Mouse (Mus musculus): ENCODE data around the gene Efhd1. TPM values are rescaled to one million over a fixed set of nuclear protein-coding genes. Genes with fewer than 3 reads are reported as not detected.
A peak's percentile ranks its signal among the peaks of the same experiment; 100 is the strongest.

The Efhd1 gene
- polyA plus RNA-seq, 1 experiment from 2014 or later: 0.08 TPM

DNA sequence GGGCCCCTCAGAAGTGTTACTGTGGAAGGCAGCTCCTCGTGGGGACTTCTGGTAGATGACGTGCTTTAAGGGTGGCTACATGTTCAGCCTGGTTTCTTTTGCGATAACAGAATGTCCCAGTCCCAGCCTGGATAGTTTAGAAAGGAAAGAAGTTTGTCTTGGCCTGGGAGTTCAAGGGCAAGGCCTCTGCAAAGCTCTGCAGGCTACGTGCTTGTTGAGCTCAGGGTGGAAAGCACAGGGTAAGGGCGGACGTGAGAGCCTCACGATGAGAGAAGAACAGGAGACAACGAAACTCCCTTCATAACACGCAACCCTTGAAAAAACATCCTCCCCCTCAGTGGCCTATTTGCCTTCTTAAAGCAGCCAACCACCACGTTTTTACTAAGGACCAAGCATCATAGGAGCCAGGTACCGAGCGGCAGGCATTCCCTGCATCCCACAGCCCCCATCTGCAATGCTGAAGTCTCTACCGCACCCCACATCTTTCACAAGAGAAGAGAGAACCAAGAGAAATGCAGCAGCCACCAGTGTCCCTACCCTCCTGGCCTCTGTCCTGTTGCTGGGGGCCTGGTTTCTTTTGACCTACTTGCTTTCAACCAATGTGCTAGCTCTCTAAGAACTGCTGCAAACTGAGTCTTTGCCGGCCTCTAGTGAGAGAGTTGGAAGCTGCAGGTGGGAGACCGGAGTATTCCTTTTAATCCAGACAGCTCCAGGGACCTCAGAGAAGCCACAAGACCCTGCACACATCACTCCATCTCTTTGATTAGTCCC, 28.4 kb downstream of the Efhd1 start:
- peak; percentile 29; the same call in 1 of the 2 replicates for ATAC-seq
- no peaks in the 10 kb centered on the region for H3K36me3 ChIP-seq
- no peak overlapping the region for H3K4me2 ChIP-seq (replicated peaks)
- no peaks in the 10 kb centered on the region for H3K27me3 ChIP-seq (replicated peaks)
- H3K9ac ChIP-seq: no peak overlapping the region
- no peaks in the 10 kb centered on the region for H3K9me3 ChIP-seq
- H3K4me1 ChIP-seq (replicated peaks): 0 out of 2 replicates have a peak, but pooled peaks cover 4% of the 10 kb centered on the region
- WGBS: 69% methylated on average over 15 of the region's 15 CpGs
- no peak overlapping the region for H3K4me3 ChIP-seq (replicated peaks)
- no peak overlapping the region for H3K27ac ChIP-seq

DNA sequence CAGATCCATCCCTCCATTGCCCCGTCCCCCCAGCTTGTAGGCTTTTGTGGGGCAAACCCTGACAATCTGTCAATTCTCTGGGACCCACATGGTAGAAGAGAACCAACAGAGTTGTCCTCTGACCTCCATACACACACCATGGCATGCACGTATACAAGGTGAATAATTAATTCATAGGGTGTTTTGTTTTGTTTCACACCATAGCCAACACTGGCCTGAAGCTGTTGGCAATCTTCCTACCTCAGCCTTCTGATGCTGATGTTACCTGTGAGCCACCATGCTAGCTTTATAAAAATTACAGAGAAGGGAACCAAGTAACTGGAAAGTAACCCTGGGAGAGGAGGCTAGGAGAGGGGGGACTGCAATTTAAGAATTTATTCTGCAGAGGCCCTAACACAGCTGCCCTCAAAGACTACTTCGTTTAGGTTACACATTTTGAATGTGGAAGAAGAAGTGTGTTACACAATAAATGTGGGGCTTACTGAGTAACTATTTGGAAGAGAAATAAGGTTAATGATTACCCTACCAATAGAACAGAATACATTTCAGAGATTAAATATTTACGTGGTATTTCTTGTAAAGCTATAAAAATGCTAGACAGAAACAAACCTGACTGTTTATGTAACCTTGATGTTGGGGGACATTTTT, 30.0 kb downstream of the Efhd1 start:
- Histone ChIP-seq H3K4me1 (replicated peaks) (0 out of 2 replicates have a peak, but pooled peaks cover 4% of the 10 kb centered on the region), H3K9me3 (no peaks in the 10 kb centered on the region), H3K4me3 (replicated peaks) (no peak overlapping the region), H3K9ac (no peak overlapping the region), H3K36me3 (no peaks in the 10 kb centered on the region), H3K4me2 (replicated peaks) (no peak overlapping the region), H3K27me3 (replicated peaks) (no peaks in the 10 kb centered on the region), H3K27ac (no peak overlapping the region)
- 55% methylated on average over 4 of the region's 4 CpGs for WGBS
- ATAC-seq: peak; percentile 48; the same call in 1 of the 2 replicates

DNA sequence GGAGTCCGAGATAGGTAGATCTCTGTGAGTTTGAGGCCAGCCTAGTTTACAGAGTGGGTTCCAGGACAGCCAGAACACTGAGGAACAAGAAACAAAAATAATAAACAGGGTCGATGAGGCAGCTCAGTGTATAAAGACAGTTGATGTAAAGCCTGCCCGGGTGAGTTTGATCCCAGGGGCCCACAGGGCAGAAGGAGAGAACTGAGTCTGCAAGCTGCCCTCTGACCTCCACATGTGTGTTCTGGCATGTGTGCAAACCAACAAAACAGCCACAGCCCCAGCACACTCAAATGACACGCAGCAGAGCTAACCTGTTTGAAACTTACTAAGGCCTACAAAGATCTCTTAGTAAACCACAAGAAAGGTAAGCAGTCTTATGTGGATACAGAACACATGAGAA, 30.8 kb downstream of the Efhd1 start:
- H3K4me1 ChIP-seq (replicated peaks): 0 out of 2 replicates have a peak, but pooled peaks cover 4% of the 10 kb centered on the region
- H3K4me2 ChIP-seq (replicated peaks): no peak overlapping the region
- WGBS: 42% methylated on average over 4 of the region's 4 CpGs
- no peaks in the 10 kb centered on the region for H3K27me3 ChIP-seq (replicated peaks)
- H3K27ac ChIP-seq: 0 out of 2 replicates have a peak overlapping the region, but pooled peaks have one; percentile 7
- H3K36me3 ChIP-seq: no peaks in the 10 kb centered on the region
- ATAC-seq: no peak
- H3K9ac ChIP-seq: no peak overlapping the region
- H3K4me3 ChIP-seq (replicated peaks): no peak overlapping the region
- H3K9me3 ChIP-seq: no peaks in the 10 kb centered on the region

DNA sequence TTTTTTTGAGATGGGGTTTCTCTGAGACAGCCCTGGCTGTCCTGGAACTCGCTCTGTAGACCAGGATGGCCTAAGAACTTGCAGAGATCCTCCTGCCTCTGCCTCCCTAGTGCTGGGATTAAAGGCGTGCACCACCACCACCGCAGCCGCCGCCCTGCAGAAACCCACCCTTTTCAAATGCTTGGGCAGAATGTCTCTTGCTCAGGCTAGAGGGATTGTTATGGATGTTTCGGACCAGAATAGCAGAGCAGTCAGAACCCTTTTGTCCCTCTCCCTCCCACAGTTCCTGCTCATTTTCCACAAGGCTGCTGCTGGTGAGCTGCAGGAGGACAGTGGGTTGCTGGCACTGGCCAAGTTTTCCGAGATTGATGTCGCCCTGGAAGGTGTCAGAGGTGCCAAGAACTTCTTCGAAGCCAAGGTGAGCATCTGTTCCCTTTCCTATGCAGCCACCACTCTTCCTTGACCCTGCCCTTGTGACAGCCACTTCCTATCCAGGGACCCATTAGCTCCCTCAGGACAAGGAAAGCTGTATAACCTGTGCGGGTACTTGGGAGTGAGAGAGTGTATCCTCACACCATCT, 33.3 kb downstream of the Efhd1 start:
- H3K4me2 ChIP-seq (replicated peaks): no peak overlapping the region
- H3K27me3 ChIP-seq (replicated peaks): no peaks in the 10 kb centered on the region
- H3K9me3 ChIP-seq: no peaks in the 10 kb centered on the region
- 0 out of 2 replicates have a peak, but pooled peaks cover 4% of the 10 kb centered on the region for H3K4me1 ChIP-seq (replicated peaks)
- H3K4me3 ChIP-seq (replicated peaks): no peak overlapping the region
- no peaks in the 10 kb centered on the region for H3K36me3 ChIP-seq
- no peak overlapping the region for H3K27ac ChIP-seq
- no peak for ATAC-seq
- H3K9ac ChIP-seq: no peak overlapping the region
- WGBS: 86% methylated on average over 10 of the region's 10 CpGs

DNA sequence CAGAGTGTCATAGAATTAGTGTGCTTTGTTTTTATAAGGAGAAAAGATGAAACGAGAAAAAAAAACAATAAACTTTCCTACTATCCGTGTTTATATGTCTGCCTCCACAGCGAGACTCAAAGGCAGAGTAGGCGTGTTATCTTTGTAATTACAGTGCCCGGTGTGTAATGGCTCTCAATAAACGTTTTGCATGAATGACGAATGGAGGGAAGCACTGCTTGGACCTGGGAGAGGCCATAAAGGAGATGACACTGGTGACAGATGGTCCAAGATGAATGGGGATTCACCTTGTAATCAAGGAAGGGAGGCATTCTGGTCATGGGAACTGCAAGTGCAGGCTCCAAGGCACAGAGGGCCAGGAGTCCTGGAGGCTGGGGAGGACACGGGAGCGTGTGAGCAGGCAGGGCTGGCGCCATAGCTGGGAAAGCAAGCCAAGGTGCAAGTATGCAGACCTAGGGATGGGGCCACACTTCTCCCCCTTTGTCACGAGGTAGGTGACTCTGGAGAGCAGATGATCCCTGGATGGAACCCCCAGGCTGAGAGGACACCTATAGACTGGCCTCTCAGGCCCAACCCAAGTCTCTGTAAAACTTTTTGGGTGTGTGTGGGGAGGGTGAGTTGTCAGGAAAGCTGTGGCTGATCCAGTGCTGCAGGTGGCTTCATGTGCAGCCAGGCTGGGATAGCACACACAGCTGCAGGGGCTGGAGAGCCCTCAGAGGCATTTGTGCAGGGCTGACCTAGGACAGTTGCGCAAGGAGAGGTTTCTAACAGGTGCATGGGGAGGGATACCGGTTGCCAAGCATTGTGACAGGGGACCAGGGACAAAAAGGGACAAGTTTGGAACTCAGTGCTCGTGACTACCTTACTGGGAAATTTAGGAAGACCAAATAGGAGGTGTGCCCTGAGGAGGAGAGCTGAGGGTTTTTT, 36.5 kb downstream of the Efhd1 start:
- peak; percentile 50; the same call in 1 of the 2 replicates for ATAC-seq
- H3K36me3 ChIP-seq: no peaks in the 10 kb centered on the region
- H3K4me1 ChIP-seq (replicated peaks): no peaks in the 10 kb centered on the region
- H3K4me3 ChIP-seq (replicated peaks): no peak overlapping the region
- no peaks in the 10 kb centered on the region for H3K27me3 ChIP-seq (replicated peaks)
- no peak overlapping the region for H3K27ac ChIP-seq
- H3K9ac ChIP-seq: no peak overlapping the region
- H3K9me3 ChIP-seq: no peaks in the 10 kb centered on the region
- WGBS: 57% methylated on average over 14 of the region's 14 CpGs
- no peak overlapping the region for H3K4me2 ChIP-seq (replicated peaks)

DNA sequence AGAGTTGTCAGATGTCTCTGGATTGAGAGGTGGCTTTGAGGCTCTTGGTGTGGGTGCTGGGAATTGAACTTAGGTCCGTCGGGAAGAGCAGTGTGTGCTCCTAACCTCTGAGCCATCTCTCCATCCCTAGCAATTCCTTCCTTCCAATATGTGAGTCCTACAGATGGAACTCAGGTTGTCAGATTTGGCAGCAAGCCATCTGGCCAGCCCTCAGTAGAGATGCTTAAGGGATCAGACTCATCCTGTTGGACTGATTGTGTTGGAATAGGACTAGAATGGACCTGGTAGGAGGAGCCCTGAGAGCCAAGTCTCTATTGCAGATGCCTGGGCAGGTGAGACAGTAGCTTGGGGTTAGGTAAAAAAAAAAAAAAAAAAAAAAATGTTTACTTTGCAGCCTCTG, 37.8 kb downstream of the Efhd1 start:
- H3K4me1 ChIP-seq (replicated peaks): no peaks in the 10 kb centered on the region
- no peaks in the 10 kb centered on the region for H3K9me3 ChIP-seq
- H3K36me3 ChIP-seq: no peaks in the 10 kb centered on the region
- 76% methylated on average over 2 of the region's 2 CpGs for WGBS
- no peak overlapping the region for H3K4me3 ChIP-seq (replicated peaks)
- no peak overlapping the region for H3K4me2 ChIP-seq (replicated peaks)
- H3K27me3 ChIP-seq (replicated peaks): no peaks in the 10 kb centered on the region
- H3K27ac ChIP-seq: no peak overlapping the region
- no peak for ATAC-seq
- no peak overlapping the region for H3K9ac ChIP-seq

DNA sequence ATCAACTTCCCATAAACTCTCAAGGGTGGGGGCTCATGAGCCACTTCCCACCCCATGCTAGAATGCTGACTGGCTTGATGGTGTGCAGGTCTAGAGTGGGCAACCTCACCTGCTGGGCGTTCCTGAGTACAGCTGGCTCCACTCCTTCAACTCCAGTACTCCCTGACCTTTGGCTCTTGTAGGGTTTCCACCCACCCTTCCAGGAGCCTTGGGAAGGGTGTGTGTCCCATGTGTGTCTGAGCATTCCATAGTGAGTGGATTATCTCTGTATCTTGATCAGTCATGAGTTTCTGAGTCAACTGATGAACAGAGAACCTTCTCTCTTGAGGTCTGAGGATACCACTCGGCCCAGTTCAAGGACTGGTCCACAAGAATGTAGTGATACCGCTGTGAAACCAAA, 44.8 kb downstream of the Efhd1 start:
- H3K4me3 ChIP-seq (replicated peaks): no peak overlapping the region
- peak; percentile 59 for ATAC-seq
- WGBS: 82% methylated on average over 3 of the region's 3 CpGs

DNA sequence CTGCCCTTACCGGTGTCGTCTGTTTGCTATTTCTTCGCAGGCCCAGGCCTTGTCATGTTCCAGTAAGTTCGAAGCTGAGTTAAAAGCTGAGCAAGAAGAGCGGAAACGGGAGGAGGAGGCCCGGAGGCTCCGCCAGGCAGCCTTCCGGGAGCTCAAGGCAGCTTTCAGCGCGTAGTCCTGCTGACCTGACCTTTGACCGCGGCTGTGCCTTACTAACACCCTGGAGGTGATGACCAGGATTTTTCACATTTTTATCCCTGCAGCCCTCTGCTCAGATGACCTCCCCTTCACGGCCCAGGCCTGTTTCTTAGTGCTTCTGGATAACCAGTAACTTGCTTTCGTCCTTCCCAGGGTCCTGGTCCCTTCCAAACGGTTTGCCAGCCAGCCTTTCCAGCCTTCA, 45.5 kb downstream of the Efhd1 start:
- no peak overlapping the region for H3K9ac ChIP-seq
- H3K4me2 ChIP-seq (replicated peaks): no peak overlapping the region
- no peaks in the 10 kb centered on the region for H3K27me3 ChIP-seq (replicated peaks)
- H3K4me1 ChIP-seq (replicated peaks): no peaks in the 10 kb centered on the region
- no peaks in the 10 kb centered on the region for H3K9me3 ChIP-seq
- no peak for ATAC-seq
- H3K36me3 ChIP-seq: no peaks in the 10 kb centered on the region
- H3K4me3 ChIP-seq (replicated peaks): no peak overlapping the region
- H3K27ac ChIP-seq: no peak overlapping the region
- 78% methylated on average over 16 of the region's 16 CpGs for WGBS

More for the DNA sequence above, 44.8 kb downstream of the Efhd1 start:
- H3K27me3 ChIP-seq (replicated peaks): no peaks in the 10 kb centered on the region
- H3K4me2 ChIP-seq (replicated peaks): no peak overlapping the region
- H3K9ac ChIP-seq: no peak overlapping the region
- no peaks in the 10 kb centered on the region for H3K36me3 ChIP-seq
- H3K27ac ChIP-seq: no peak overlapping the region
- no peaks in the 10 kb centered on the region for H3K9me3 ChIP-seq
- H3K4me1 ChIP-seq (replicated peaks): no peaks in the 10 kb centered on the region

DNA sequence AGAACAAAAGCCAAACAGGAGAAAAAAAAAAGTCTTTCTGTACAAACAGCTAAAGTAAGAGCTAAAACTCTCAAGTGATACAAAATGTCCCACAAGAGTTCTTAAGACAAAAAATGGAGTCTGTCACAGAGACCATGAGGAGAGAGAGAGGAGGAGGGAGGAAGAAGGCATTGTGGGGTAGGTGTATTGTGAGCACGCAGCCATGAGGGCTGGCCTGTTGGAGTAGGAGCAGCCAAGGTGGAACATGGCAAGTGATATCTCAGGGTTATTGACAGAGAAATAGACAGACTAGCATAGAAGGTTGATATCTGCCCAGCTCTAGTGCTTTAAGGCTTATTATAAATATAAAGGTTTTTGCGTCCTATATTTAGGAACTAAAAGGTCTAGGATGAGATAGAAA, 48.5 kb downstream of the Efhd1 start:
- 0 out of 2 replicates have a peak, but pooled peaks cover 2% of the 10 kb centered on the region for H3K4me1 ChIP-seq (replicated peaks)
- H3K4me3 ChIP-seq (replicated peaks): no peak overlapping the region
- H3K27ac ChIP-seq: no peak overlapping the region
- ATAC-seq: no peak
- H3K9me3 ChIP-seq: no peaks in the 10 kb centered on the region
- H3K36me3 ChIP-seq: no peaks in the 10 kb centered on the region
- H3K9ac ChIP-seq: no peak overlapping the region
- H3K27me3 ChIP-seq (replicated peaks): no peaks in the 10 kb centered on the region
- 85% methylated on average over 2 of the region's 2 CpGs for WGBS
- H3K4me2 ChIP-seq (replicated peaks): no peak overlapping the region

DNA sequence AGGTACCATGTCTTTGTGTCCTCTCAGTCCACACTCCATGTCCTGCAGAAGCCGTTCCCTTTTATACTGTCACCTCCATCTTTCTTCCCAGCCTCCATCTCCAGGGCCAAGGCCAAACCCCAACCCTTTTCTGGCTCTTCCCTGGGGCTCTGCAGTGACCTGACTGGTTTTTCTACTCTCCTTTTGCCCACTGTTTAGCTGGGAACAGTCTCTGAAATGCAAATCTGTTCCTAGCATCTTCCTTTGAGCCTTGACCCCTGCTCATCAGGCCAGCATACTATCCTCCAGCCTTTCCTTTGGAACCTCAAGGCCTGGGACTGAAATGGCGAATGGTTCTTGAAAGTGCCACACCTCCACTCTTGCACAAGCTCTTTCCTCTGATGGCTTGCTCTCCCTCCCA, 49.0 kb downstream of the Efhd1 start:
- H3K4me3 ChIP-seq (replicated peaks): no peak overlapping the region
- no peak for ATAC-seq
- H3K27me3 ChIP-seq (replicated peaks): no peaks in the 10 kb centered on the region
- H3K9ac ChIP-seq: no peak overlapping the region
- H3K9me3 ChIP-seq: no peaks in the 10 kb centered on the region
- H3K4me2 ChIP-seq (replicated peaks): no peak overlapping the region
- WGBS: 85% methylated on average over 2 of the region's 2 CpGs
- no peaks in the 10 kb centered on the region for H3K36me3 ChIP-seq
- H3K4me1 ChIP-seq (replicated peaks): 0 out of 2 replicates have a peak, but pooled peaks cover 2% of the 10 kb centered on the region
- no peak overlapping the region for H3K27ac ChIP-seq

DNA sequence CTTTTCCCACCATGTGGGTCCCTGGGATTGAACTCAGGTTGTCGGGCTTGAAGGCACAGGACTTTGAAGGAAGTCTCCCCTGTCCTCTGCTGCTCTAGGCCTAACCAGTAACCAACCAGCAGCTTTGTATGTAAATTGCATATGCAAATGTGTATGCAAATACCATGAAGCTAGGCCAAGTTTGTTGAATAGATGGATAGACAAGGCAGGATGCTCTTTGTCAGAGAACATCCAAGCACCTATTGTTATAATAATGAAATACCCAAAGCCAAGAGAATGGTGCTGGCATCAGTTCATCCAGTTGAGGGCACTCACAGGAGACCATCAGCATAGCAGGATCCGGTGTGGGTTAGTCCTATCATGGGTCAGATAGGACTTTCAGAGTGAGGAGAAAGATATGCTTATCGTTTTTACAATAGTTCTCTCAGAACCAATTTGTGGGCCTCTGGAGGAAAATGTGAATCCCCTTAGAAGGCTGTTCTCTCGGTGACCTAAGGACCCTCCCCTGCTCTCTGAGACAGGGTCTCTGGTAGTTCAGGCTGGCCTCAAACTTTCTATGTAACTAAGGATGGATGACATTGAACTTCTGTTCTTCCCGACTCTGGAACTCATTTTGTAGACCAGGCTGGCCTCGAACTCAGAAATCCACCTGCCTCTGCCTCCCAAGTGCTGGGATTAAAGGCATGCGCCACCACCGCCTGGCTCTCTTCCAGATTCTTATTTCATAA, 49.8 kb downstream of the Efhd1 start:
- no peaks in the 10 kb centered on the region for H3K36me3 ChIP-seq
- no peak for ATAC-seq
- WGBS: 91% methylated on average over 8 of the region's 8 CpGs

More for the DNA sequence above, 49.8 kb downstream of the Efhd1 start:
- Histone ChIP-seq H3K9me3 (no peaks in the 10 kb centered on the region), H3K4me3 (replicated peaks) (no peak overlapping the region), H3K27me3 (replicated peaks) (no peaks in the 10 kb centered on the region), H3K4me2 (replicated peaks) (no peak overlapping the region), H3K4me1 (replicated peaks) (0 out of 2 replicates have a peak, but pooled peaks cover 2% of the 10 kb centered on the region), H3K9ac (no peak overlapping the region), H3K27ac (no peak overlapping the region)
